Mouse (Mus musculus) left cerebral cortex, postnatal 4 days (tissue): ENCODE results near the gene Nme9. TPM values are rescaled to one million over a fixed set of nuclear protein-coding genes. Genes with fewer than 3 reads are reported as not detected.
A peak's percentile ranks its signal among the peaks of the same experiment; 100 is the strongest.

Experiments
- DNase-seq: peaks from one replicate; pipeline ENCODE4 v3.0.0-alpha.2; 2022
- intact Hi-C: fragments of 180-260 bp; cut with DNase I; formaldehyde crosslinking; loops from one replicate; pipeline ENCODE4 v1.15.1; 2025
- total RNA-seq, 2 experiments: library from RNA; stranded (reverse); gene quantifications; 2 replicates each; pipeline ENCODE4 v1.2.3; 2021

Gene Nme9
- total RNA-seq, 2 experiments from 2014 or later = 0.48 TPM; not detected in 1

- DNase-seq = no peak
- intact Hi-C loops = no loop called here
These were observed 20.1 kb downstream of the Nme9 start for GRCm38 (mm10) chr9:99471334-99471733.

GRCm38 (mm10) chr9:99479181-99479711, 28.0 kb downstream of the Nme9 start:
- intact Hi-C loops = no loop called here
- no peak for DNase-seq

- intact Hi-C loops = no loop called here
- DNase-seq = peak; percentile 56
These were observed 29.5 kb downstream of the Nme9 start for GRCm38 (mm10) chr9:99480764-99481163.

GRCm38 (mm10) chr9:99483191-99483590, 31.9 kb downstream of the Nme9 start:
- no peak for DNase-seq

GRCm38 (mm10) chr9:99484632-99485031, 33.4 kb downstream of the Nme9 start:
- no peak for DNase-seq
- intact Hi-C loops = no loop called here

More at GRCm38 (mm10) chr9:99483191-99483590, 31.9 kb downstream of the Nme9 start:
- intact Hi-C loops = no loop called here

- DNase-seq = no peak
- intact Hi-C loops = no loop called here
These were observed 33.9 kb downstream of the Nme9 start for GRCm38 (mm10) chr9:99485144-99485543.

GRCm38 (mm10) chr9:99487126-99487695, 35.9 kb downstream of the Nme9 start:
- intact Hi-C loops = no loop called here

GRCm38 (mm10) chr9:99487841-99488240, 36.6 kb downstream of the Nme9 start:
- no peak for DNase-seq
- intact Hi-C loops = no loop called here

More at GRCm38 (mm10) chr9:99487126-99487695, 35.9 kb downstream of the Nme9 start:
- no peak for DNase-seq

- intact Hi-C loops = no loop called here
- DNase-seq = no peak
These were observed 39.8 kb downstream of the Nme9 start for GRCm38 (mm10) chr9:99491050-99491449.

GRCm38 (mm10) chr9:99492634-99493200, 41.4 kb downstream of the Nme9 start:
- intact Hi-C loops = no loop called here
- DNase-seq = no peak

GRCm38 (mm10) chr9:99499336-99499735, 48.1 kb downstream of the Nme9 start:
- no peak for DNase-seq
- intact Hi-C loops = no loop called here

- intact Hi-C loops = no loop called here
- DNase-seq = no peak
These were observed 54.6 kb downstream of the Nme9 start for GRCm38 (mm10) chr9:99505875-99506274.

Other genes with a start within 250 kb of the Nme9 start
- not detected for gene Faiml, start 214.2 kb upstream of the Nme9 start, total RNA-seq
- gene Cep70, start 208.1 kb upstream of the Nme9 start, total RNA-seq = 10 to 100 TPM; 19.3 to 23.6 TPM
- gene Esyt3, start 92.9 kb upstream of the Nme9 start, total RNA-seq = 1 to 10 TPM; 1.6 to 3.3 TPM
- 10 to 100 TPM; 66.3 to 72.2 TPM for gene Mras, start 14.1 kb upstream of the Nme9 start, total RNA-seq
- gene Armc8, start 117.4 kb downstream of the Nme9 start, total RNA-seq = 10 to 100 TPM; 64.0 to 65.2 TPM
- gene Dbr1, start 124.3 kb downstream of the Nme9 start, total RNA-seq = 10 to 100 TPM; 16.2 to 18.6 TPM
- gene A4gnt, start 161.0 kb downstream of the Nme9 start, total RNA-seq = not detected
- 10 to 100 TPM; 21.5 to 25.0 TPM for gene Dzip1l, start 178.0 kb downstream of the Nme9 start, total RNA-seq